Mouse (Mus musculus) bone marrow, adult 2 months (tissue): ENCODE data around the gene Tcf20.

ENCODE experiments used
- CTCF ChIP-seq: fragments of 200-500 bp; IDR thresholded peaks from 2 replicates; pipeline ENCODE4 v1.5.1; 2011; ENCODE audit warnings: low read length, control low read depth; ENCODE audit not compliant: control insufficient read depth, insufficient read depth
- POLR2A ChIP-seq: fragments of 200-500 bp; IDR thresholded peaks from 2 replicates; pipeline ENCODE4 v1.6.1; 2011; ENCODE audit warnings: low read depth, mild to moderate bottlenecking, control low read depth, low read length, borderline replicate concordance; ENCODE audit not compliant: control insufficient read depth

- TF ChIP-seq POLR2A (no peak), CTCF (no peak)
These were observed 43.0 kb downstream of the Tcf20 start for GRCm38 (mm10) chr15:82944479-82945195.
